Mouse (Mus musculus): ENCODE results near the gene Dock8. TPM values are rescaled to one million over a fixed set of nuclear protein-coding genes. Genes with fewer than 3 reads are reported as not detected.

The Dock8 gene
- total RNA-seq, 1 experiment = 0.49 TPM

GRCm38 (mm10) chr19:25193751-25194150 is 194.4 kb downstream of the Dock8 start:
- in situ Hi-C loops (cut with MboI; ENCODE audit: low sequenced_read_pairs in 2 of 2, unreplicated experiment in 2 of 2) = no loop called here
- peaks cover 0 to 4% of the 10 kb centered on the region in 2 experiments; a peak in 1 of 4 replicates for H3K4me1 ChIP-seq (ENCODE audit: control insufficient read depth in 2 of 2, insufficient read depth in 2 of 2, low read length in 2 of 2, poor library complexity in 1 of 2)
- H3K4me3 ChIP-seq (ENCODE audit: insufficient read depth in 1 of 2, low read depth in 1 of 2, low read length in 2 of 2, poor library complexity in 1 of 2, severe bottlenecking in 1 of 2) = no peak overlapping the region
- H3K36me3 ChIP-seq (ENCODE audit: control insufficient read depth, insufficient read depth, low read length, poor library complexity, severe bottlenecking) = no peaks in the 10 kb centered on the region
- H3K9ac ChIP-seq (ENCODE audit: insufficient read depth, low read depth, low read length, poor library complexity, severe bottlenecking) = no peak overlapping the region
- TF ChIP-seq ZC3H11A (IDR thresholded peaks at IDR 0.05; ENCODE audit: borderline replicate concordance, low read depth, low read length) = no peak
- no peak for TF ChIP-seq HCFC1 (IDR thresholded peaks at IDR 0.05; ENCODE audit: borderline replicate concordance, insufficient read depth, low read length)
- TF ChIP-seq MAFK (IDR thresholded peaks at IDR 0.05; ENCODE audit: insufficient read depth, low read depth, low read length) = no peak
- no peak for TF ChIP-seq ZNF384 (IDR thresholded peaks at IDR 0.05; ENCODE audit: low read depth, low read length)
- TF ChIP-seq CHD2 (IDR thresholded peaks at IDR 0.05; ENCODE audit: low read depth, low read length) = no peak
- no peaks in the 10 kb centered on the region for H3K9me3 ChIP-seq (ENCODE audit: control insufficient read depth, insufficient read depth, low read depth, low read length)
- H3K27ac ChIP-seq (ENCODE audit: insufficient read depth, low read depth, low read length, poor library complexity, severe bottlenecking) = no peak overlapping the region
- no peak for DNase-seq (ENCODE audit: low read depth, low spot score)

GRCm38 (mm10) chr19:25200081-25200860 is 200.9 kb downstream of the Dock8 start:
- Histone ChIP-seq H3K27ac (ENCODE audit: insufficient read depth, low read depth, low read length, poor library complexity, severe bottlenecking) (no peak overlapping the region), H3K36me3 (ENCODE audit: control insufficient read depth, insufficient read depth, low read length, poor library complexity, severe bottlenecking) (no peaks in the 10 kb centered on the region), H3K9ac (ENCODE audit: insufficient read depth, low read depth, low read length, poor library complexity, severe bottlenecking) (no peak overlapping the region), H3K9me3 (ENCODE audit: control insufficient read depth, insufficient read depth, low read depth, low read length) (no peaks in the 10 kb centered on the region), H3K4me3 (ENCODE audit: insufficient read depth in 1 of 2, low read depth in 1 of 2, low read length in 2 of 2, poor library complexity in 1 of 2, severe bottlenecking in 1 of 2) (no peak overlapping the region), H3K4me1 (ENCODE audit: control insufficient read depth in 2 of 2, insufficient read depth in 2 of 2, low read length in 2 of 2, poor library complexity in 1 of 2) (peaks cover 0 to 4% of the 10 kb centered on the region in 2 experiments; a peak in 1 of 4 replicates)
- no peak for DNase-seq (ENCODE audit: low read depth, low spot score)
- in situ Hi-C loops (cut with MboI; ENCODE audit: low sequenced_read_pairs in 2 of 2, unreplicated experiment in 2 of 2) = no loop called here
- TF ChIP-seq ZNF384 (IDR thresholded peaks at IDR 0.05; ENCODE audit: low read depth, low read length) = no peak
- no peak for TF ChIP-seq ZC3H11A (IDR thresholded peaks at IDR 0.05; ENCODE audit: borderline replicate concordance, low read depth, low read length)
- TF ChIP-seq HCFC1 (IDR thresholded peaks at IDR 0.05; ENCODE audit: borderline replicate concordance, insufficient read depth, low read length) = no peak
- TF ChIP-seq MAFK (IDR thresholded peaks at IDR 0.05; ENCODE audit: insufficient read depth, low read depth, low read length) = no peak
- no peak for TF ChIP-seq CHD2 (IDR thresholded peaks at IDR 0.05; ENCODE audit: low read depth, low read length)

GRCm38 (mm10) chr19:25203077-25203476 is 203.7 kb downstream of the Dock8 start:
- in situ Hi-C loops (cut with MboI; ENCODE audit: low sequenced_read_pairs in 2 of 2, unreplicated experiment in 2 of 2) = no loop called here
- H3K36me3 ChIP-seq (ENCODE audit: control insufficient read depth, insufficient read depth, low read length, poor library complexity, severe bottlenecking) = no peaks in the 10 kb centered on the region
- TF ChIP-seq MAFK (IDR thresholded peaks at IDR 0.05; ENCODE audit: insufficient read depth, low read depth, low read length) = no peak
- no peak for TF ChIP-seq CHD2 (IDR thresholded peaks at IDR 0.05; ENCODE audit: low read depth, low read length)
- no peak for DNase-seq (ENCODE audit: low read depth, low spot score)
- no peak overlapping the region for H3K9ac ChIP-seq (ENCODE audit: insufficient read depth, low read depth, low read length, poor library complexity, severe bottlenecking)
- H3K27ac ChIP-seq (ENCODE audit: insufficient read depth, low read depth, low read length, poor library complexity, severe bottlenecking) = no peak overlapping the region
- no peak overlapping the region for H3K4me3 ChIP-seq (ENCODE audit: insufficient read depth in 1 of 2, low read depth in 1 of 2, low read length in 2 of 2, poor library complexity in 1 of 2, severe bottlenecking in 1 of 2)
- peaks cover 0 to 4% of the 10 kb centered on the region in 2 experiments; a peak in 1 of 4 replicates for H3K4me1 ChIP-seq (ENCODE audit: control insufficient read depth in 2 of 2, insufficient read depth in 2 of 2, low read length in 2 of 2, poor library complexity in 1 of 2)
- no peaks in the 10 kb centered on the region for H3K9me3 ChIP-seq (ENCODE audit: control insufficient read depth, insufficient read depth, low read depth, low read length)

GRCm38 (mm10) chr19:25206969-25207368 is 207.6 kb downstream of the Dock8 start:
- DNase-seq (ENCODE audit: low read depth, low spot score) = no peak
- TF ChIP-seq CHD2 (IDR thresholded peaks at IDR 0.05; ENCODE audit: low read depth, low read length) (no peak), HCFC1 (IDR thresholded peaks at IDR 0.05; ENCODE audit: borderline replicate concordance, insufficient read depth, low read length) (no peak), MAFK (IDR thresholded peaks at IDR 0.05; ENCODE audit: insufficient read depth, low read depth, low read length) (no peak), ZNF384 (IDR thresholded peaks at IDR 0.05; ENCODE audit: low read depth, low read length) (no peak), ZC3H11A (IDR thresholded peaks at IDR 0.05; ENCODE audit: borderline replicate concordance, low read depth, low read length) (no peak)
- Histone ChIP-seq H3K36me3 (ENCODE audit: control insufficient read depth, insufficient read depth, low read length, poor library complexity, severe bottlenecking) (no peaks in the 10 kb centered on the region), H3K4me3 (ENCODE audit: insufficient read depth in 1 of 2, low read depth in 1 of 2, low read length in 2 of 2, poor library complexity in 1 of 2, severe bottlenecking in 1 of 2) (no peak overlapping the region), H3K9ac (ENCODE audit: insufficient read depth, low read depth, low read length, poor library complexity, severe bottlenecking) (no peak overlapping the region), H3K27ac (ENCODE audit: insufficient read depth, low read depth, low read length, poor library complexity, severe bottlenecking) (no peak overlapping the region), H3K9me3 (ENCODE audit: control insufficient read depth, insufficient read depth, low read depth, low read length) (no peaks in the 10 kb centered on the region), H3K4me1 (ENCODE audit: control insufficient read depth in 2 of 2, insufficient read depth in 2 of 2, low read length in 2 of 2, poor library complexity in 1 of 2) (peaks cover 0 to 6% of the 10 kb centered on the region in 2 experiments; a peak in 1 of 4 replicates)
- in situ Hi-C loops (cut with MboI; ENCODE audit: low sequenced_read_pairs in 2 of 2, unreplicated experiment in 2 of 2) = no loop called here

Measured in ES-E14 (cell line).